Mouse (Mus musculus): Measurements from ENCODE around the gene Med6. TPM values are rescaled to one million over a fixed set of nuclear protein-coding genes. Genes with fewer than 3 reads are reported as not detected.

Med6 gene
- polyA plus RNA-seq (2012; rRNA removed) = 12.0 and 12.9 TPM in 2 replicates

DNA sequence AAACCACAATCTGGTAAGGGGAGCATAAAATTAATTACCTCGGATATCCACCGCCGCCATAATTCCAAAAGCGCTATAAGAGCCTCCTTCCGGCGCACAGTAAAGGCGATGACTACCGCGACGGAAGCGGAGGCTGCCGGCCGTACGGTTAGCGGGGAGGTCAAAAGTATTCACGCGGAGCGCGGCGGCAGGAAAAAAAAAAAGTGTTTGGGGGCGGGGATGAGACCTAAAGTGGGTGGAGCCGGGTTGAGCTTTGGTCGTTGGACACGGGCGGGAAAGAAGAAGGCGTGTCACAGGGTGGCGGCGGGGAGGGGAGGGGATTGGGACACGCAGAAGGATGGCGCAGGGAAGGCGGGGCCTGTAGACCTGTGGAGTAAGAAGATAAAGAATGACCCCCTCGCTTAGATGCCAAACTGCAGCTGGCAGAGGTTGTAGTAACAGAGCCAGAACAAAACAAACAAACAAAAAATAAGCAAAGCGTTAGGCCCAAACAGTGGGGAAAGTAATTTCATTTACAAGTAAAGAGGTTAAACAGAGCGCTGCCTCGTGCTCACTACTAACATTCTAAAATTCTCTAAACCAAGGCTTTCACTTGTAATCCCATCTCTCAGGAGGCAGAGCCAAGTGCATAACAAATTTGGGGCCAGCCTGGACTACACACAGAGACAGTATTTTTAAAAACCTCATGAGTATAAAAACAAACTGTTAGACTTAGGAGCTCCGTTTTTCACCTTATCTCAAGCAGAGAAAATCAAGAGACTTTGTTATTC is at the start of gene Med6:
TSS of gene Med6 (minus strand) at position 107 of the 770 bp plus-strand sequence.
- peak; percentile 67 for DNase-seq (ENCODE audit: low read depth)

DNA sequence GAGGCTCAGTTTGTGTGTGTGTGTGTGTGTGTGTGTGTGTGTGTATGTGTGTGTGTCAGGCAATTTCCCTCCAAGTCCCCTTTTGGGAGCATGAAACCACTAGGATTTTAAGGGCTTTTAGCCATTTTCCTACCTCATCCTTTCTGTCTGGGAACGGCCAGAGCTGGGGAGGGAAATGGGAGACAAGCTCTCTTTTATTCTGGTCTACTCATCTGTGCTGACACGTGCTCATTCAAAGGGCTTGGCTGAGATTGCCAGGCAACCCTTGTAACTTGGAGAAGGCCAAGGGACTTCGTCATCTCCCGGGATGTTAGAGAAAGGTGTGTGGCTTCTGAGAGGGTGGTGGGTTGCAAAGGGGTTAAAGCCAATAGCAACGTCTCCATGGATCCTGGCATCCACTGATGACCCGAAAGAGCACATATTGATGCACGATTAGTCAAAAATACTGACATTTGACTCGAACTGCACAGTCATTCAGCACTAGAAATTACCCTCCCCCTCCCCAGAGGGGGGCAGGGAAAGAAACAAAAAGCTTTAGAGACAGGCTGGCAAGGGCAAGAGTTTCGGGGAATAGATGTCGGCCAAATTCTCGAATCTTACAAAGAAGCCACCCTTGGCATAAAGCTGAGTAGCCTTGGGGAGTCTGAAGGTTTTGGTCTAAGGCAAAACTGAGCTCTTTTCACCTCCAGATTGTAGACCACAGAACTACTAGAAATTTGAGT is 47.7 kb upstream of the Med6 start:
- DNase-seq (ENCODE audit: low read depth) = no peak

DNA sequence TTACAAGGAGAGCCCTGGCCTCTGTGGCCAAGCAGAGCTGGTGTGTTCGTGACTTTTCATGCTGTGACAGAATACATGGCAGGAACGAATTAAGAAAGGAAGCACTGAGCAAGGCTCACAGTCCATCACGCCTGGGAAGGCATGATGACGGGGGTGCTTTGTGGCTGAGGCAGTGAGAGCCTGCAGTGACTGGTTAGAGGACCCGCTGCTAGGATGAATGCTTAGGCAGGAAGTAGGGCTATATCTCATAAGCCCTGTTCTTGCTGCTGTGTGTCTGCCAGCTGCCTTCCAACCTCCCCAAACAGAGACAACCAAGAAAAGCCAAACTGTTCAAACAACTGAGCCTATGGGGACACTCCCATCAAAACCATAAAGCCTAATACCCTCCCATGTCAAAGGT is 45.8 kb upstream of the Med6 start:
- DNase-seq (ENCODE audit: low read depth) = no peak

DNA sequence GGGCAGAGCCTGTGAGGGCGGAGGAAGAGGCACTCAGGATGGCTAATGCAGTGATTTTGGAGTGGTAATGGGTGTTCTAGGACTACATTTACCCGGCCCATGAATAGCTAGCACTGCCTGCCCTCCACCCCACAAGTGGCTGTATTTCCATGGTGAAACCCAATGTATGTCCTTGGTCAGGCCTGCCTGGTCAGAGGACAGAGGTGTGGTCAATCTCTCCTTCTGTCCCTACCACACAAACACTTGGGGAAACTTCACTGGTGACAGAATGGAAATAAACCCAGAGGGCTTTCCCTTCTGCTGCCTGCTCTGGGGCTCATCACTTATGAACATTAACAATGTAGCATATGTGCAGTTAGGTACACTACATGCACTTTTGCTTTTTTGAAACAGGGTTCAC is 38.4 kb upstream of the Med6 start:
- no peak for DNase-seq (ENCODE audit: low read depth)

DNA sequence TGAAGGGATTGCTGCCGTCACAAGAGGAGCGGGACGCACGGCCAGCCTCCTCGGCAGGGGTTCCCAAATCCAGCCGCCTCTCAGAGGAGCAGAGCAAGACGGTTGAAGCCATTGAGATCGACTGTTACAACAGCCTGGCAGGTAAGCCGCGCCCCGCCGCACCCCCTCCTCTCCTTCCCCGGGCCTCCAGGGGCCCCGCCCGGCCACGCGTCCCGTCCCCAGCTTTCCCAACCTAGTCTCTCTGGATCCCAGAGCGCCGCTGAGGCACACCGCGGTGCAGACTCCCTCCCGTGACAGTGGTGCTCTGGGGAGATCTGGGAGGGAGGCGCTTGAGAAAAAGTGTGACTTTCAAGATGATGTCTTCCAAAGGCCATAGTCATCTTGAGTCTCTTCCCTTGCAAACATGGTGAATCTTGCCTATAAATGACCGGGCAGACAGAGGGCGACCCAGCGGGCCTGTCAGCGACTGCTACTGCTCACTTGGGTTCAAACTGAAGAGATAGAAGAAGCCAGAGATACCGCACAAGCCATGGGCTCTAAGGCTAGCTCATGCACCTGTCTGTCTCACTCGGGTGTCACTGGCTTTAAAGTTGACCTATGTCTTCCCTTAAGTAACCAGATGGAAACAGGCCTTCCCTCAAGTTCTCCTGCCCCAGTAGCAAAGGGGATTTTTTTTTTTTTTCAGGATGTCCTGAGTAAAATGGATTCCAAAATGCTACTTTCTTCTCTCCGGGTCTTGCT is 37.0 kb upstream of the Med6 start:
- DNase-seq (ENCODE audit: low read depth) = no peak

DNA sequence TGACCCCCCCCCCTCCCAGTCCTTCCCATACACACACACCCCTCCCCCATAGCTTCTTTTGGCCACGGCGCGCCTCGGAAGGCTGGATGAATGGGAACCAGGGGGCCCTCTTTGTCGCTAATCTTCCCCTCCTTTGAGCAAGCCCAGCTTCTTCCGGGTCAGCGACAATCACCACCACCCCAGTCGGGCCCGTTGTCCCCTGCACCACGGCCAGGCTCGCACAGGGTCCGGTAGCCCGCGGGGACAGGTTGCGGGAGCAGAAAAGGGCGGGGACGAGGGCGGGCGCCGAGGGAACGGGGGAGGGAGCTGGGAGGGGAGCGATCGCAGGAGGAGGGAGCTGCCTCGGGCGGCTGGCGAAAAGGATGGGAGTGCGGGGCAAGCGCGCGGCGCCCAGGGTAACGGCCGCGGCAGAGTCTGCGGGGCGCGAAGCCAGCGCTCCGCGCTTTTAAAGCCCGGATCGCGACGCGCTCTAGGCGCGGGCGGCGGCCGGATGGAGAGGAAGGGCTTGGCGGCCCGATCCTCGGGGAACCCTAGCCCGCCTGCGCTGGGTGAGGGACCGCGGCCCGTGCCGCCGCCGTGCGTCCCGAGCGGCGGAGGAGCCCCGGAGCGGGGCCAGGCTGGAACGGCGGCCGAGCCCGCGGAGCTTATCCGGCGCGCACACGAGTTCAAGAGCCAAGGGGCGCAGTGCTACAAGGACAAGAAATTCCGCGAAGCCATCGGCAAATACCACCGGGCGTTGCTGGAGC is 36.3 kb upstream of the Med6 start, which contains the start of gene Ttc9:
TSS of gene Ttc9 (plus strand) at position 335 of the 746 bp plus-strand sequence.
- no peak for DNase-seq (ENCODE audit: low read depth)

DNA sequence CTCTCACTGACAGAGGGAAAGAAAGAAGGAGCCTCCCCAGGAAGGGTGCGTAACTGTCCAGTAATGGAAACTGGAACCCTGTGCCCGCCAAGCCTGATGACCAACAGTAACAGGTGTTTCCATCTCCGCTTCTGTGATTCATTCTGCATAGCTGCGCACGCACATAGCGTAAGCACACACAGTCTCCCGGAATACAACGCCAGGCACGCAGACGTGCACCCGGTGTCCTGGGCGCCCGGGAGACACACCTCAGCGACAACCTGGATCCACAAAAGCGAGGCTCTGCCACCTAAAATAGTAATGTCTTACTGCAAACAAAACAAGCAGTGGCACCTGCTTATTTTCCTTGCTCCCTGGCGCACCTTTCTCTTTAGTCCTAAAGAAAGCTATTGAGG is 35.7 kb upstream of the Med6 start:
- DNase-seq (ENCODE audit: low read depth) = no peak

DNA sequence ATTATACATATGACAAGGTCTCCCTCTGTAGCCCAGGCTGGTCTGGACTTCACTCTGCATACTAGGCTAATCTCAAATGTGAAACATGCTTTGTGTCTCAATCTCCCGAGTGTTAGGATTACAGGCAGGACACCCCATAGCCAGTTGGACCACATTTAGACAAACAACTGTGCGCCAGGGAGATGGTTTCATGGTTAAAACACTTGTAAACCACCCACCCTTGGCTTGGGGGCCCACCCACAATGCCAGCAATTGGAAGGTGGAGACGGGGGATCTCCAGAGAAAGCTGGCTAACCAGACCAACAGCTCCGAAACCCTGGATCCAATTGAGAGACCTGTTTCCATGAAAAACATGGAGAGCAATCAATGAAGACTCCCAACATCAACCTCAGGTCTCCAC is 33.3 kb upstream of the Med6 start:
- DNase-seq (ENCODE audit: low read depth) = peak; percentile 54

DNA sequence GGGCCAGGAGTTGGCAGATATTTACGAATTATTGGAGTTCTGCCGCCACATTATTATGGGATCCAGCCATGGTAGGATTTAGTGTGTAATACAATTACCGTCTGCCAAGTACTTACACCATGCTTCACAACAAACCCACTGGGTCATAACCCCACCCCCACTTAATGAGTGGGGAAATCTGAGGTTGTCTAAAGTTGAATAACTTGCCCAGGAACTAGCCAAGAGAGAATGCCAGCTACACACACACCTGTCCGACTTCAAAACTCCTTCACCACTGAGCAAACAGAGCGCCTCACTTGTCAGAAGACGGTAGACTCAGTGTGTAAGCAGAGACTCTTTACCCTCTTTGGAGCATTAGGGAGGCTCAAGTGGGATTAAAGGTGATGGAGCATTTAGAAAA is 32.6 kb upstream of the Med6 start:
- DNase-seq (ENCODE audit: low read depth) = peak; percentile 41

DNA sequence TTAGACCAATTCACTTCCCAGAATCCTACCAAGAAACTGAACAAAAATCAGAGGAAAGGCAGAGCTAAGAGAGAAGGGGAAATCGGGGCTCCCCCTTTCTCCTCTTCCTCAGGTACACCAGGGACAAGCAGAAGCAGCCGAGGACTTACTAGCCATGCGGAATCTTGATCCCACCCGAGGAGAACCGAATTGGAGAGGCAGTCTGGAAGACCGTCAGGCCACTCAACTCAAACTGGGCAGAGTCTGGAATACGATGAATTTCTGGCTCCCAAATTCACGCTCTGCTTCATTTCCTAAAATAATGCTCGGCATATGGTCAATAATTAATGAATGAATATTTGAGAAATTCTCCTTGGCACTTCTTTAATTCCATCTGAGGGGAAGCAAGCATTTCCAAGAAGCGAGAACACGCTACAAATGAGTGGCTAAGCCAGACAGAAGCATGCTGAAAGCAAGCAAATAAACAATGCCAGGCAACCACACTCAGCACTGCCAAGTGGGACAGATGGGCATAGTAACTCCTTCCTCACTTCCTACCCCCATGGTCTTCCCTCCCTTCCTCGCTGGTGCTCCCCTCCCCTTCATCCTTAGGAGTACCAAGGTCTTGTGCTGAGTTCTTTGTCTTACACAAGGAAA is 31.5 kb upstream of the Med6 start:
- no peak for DNase-seq (ENCODE audit: low read depth)

DNA sequence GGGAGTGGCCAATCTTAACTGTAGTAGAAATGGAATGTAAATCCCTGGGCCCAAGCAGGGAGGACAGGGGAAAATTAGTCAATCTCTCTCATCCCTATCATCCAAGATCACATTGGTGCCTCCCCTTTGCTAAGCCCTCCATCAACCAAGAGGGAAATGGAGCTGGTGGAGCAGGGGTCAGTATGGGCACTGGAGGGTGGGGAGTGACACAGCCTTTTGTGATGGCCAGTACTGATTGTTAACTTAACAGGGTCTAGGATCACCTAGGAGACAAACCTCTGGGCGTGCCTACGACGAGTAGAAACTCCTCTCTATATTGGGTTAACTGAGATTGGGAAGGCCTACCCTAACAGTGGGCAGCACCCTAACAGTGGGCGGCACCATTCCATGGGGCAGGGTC is 28.6 kb upstream of the Med6 start:
- DNase-seq (ENCODE audit: low read depth) = no peak

DNA sequence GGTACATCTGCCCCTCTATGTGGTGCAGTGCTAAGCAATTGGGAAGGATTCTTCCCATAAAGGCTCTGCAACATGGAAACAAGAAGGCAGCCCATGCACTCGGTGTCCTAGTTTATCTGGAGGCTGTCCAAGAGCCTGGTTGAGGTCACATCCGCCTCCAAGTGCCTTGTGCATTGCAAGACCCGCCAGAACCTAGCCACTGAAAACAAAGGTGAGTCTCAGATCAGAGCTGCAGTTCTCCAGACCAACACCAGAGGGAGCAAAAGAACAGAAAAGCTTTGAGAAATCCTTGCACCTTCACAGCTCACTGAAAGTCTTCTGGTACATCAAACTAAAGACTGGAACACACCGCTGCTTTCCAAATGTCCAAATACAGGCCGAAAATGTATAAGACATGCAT is 24.5 kb upstream of the Med6 start:
- DNase-seq (ENCODE audit: low read depth) = no peak

DNA sequence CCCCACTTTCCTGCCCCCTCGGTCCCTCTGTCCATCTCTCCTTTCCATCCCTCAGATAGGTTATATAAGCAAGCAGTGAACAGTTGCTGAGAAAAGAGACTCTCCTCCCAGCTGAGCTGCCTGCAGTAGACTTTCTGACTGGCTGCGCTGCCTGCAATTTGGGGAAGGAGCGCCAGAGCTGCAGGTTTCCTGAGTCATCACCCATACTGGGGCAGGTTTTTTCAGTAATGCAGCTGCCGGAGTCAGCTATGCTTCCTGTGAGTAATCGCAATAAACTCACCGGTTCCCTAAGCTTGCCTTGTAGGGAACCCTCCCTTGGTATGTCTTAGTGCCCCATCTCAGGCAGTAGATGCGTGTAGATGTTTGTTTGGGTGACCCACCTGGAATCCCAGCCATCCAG is 22.2 kb upstream of the Med6 start:
- no peak for DNase-seq (ENCODE audit: low read depth)

DNA sequence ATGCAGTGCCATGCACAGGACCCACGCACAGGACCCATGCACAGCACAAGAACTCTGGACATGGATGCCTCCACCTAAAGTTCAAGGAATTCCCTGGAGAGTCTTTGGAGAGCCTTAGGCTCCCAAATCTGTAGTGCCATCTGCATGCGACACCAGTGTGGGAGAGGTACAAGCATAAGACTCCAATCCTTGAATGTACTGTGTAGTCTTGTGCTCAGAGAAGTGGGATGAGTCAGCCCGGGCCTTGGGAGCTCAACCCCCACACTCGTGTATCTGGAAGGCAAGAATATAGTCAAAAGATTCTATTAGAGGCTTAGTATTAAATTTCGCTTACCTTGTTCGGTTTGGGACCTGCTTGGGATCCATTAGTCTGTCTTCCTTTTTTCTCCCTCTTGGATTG is 21.0 kb upstream of the Med6 start:
- DNase-seq (ENCODE audit: low read depth) = no peak

DNA sequence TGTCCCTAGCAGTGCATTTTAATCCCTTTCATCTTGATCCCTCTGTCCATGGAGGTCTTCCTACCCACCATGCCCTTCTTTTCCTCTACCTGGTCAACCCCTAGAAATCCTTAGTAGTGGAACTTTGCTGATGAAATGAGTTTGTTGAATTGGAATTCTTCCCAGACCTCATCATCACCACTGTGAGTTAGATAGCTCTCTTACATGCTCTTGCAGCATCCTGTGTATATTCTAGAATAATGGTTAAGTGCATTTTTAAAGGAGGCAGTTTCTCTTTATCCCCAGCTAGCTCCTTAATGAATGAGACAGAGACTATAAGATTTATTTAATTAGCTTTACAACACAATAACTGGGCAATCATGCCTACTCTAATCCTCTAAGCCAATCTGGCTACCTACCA is 14.6 kb upstream of the Med6 start:
- no peak for DNase-seq (ENCODE audit: low read depth)

DNA sequence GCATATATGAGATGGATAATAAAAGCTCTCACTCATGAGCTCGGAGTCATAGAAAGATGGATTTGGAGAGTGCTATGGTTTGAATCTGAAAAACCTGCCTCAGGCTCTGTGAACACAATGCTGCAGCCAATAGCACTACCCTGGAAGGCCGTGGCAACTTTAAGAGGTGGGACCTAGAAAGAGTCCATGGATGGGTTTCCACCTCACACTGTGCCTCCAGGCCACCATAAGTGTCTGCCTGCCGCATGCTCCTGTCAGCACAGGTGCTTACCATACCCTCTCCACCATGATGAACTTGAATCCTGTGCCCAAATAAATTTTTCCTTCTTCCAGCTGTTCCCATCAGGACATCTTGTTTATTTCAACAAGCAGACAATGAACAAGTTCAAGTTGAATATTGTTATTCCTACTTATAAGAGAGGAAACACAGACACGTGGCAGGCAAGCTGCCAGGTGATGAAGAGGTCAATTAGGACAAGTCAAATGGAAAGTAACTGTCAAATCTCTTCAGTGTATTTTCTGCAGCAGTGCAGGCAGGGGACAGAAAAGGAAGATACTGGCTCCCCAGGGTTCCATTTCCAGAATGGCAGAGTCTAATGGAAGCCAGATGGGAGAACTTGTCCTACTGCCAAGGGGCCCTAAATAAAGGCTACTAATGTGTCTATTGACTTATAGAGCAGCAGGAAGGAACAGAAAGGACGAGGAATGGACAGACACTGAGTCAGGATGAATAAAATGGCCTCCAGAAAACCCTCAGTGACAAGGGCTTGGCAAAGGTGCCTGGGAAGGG is 10.4 kb upstream of the Med6 start:
- no peak for DNase-seq (ENCODE audit: low read depth)

DNA sequence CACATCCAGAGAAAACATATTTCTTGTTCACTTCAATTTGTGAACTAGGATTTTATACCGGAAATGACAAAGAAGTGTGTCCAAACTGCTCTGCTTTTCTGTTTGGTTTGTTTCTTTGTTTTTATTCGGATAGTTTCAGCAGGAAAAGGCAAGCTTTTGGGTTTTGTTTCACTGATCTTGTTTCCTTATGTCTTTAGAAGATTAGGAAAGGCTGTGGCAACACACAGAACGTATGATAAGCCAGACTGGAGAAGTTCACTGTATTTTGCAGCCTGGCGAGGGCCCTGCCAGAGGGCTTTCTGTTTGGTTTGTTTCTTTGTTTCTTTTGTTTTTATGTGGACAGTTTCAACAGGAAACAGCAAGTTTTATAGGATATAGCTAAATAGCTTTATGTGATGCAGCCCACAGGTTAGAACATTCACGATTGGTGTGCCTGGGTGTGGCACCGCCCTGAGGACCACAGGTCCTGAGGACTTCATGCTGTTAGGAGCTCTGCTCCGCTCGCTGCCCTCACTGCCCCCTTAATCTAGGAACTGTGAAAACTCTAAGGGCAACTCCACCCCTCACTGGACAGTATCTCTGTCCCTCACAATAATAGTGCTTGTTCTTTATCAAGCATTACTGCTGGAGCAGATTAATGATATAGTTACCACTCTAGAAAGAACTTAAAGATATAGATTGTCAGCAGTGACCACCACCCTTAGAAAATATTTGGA is 1.9 kb upstream of the Med6 start:
- no peak for DNase-seq (ENCODE audit: low read depth)

DNA sequence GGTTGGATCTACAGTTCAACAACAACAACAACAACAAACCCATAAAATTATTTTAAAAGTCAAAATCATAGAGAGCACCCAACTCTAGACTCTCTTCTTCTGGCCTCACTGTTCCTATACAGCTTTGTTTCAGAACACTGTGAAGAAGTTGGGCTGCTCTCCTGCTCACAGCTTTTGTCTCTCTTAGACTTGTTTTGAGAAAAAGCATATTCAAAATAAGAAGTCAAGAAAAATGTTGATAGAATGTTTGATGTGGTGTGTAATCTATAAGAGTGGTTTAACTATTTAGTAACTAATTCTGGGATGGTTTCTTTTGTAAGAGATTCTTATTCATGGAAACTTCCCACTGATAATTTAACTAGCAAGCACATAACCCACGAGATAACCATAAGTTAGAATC is 26.4 kb downstream of the Med6 start, which contains the start of gene Adam21:
TSS of gene Adam21 (minus strand) at position 101 of the 400 bp plus-strand sequence.
- DNase-seq (ENCODE audit: low read depth) = no peak

DNA sequence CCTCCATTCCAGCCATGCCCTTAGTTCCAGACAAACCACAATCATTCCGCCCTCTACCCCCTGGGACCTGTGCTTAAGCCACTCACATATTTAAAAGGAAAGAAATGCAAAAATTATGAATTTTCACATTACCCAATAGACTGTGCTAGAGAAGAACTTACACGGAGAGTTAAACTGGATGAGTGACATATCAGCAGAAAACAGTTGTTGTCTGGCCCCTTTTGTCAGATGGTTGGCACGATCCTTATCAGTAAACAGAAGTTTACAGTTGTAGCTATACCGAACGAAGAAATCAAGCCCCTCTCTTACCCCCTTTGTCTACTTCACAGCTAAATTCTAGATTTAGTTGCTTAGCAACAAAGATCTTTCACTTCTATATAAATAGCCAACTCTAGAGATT is 26.9 kb downstream of the Med6 start:
- no peak for DNase-seq (ENCODE audit: low read depth)

DNA sequence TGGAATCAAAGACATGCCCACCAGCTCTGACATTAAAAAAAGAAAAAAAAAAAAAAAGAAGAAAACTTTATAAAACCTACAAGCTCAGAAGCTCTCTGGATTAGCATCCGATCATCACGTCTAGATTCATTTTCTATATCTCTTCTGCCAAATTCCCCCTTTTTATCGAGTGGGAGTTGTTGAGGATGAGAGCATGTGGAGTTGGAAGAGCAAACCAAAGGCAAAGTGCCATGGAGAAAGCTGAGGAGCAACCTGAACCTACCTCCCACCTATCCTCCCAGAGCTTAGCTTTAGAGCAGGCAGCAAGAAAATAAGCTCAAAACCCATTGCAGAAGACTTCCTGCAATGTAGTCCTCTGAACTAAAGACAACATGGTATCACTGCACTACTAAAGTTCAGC is 30.6 kb downstream of the Med6 start:
- no peak for DNase-seq (ENCODE audit: low read depth)
